Mouse (Mus musculus) megakaryocyte progenitor cell, adult 5-6 weeks (primary cell): Measurements from ENCODE around the gene Vmn1r54. TPM values are rescaled to one million over a fixed set of nuclear protein-coding genes. Genes with fewer than 3 reads are reported as not detected.
"Not testable (repeated sequence)": the region's sequence is repeated elsewhere in the genome, so short reads cannot be mapped to it uniquely, and the experiment has no call there.

Experiments used
- ATAC-seq: replicated peaks from 2 replicates; pipeline ENCODE4 v1.8.0; 2016; ENCODE audit warnings: mild to moderate bottlenecking, moderate TSS enrichment, inconsistent platforms; ENCODE audit not compliant: poor library complexity
- total RNA-seq, 2 experiments: library from RNA; stranded (forward) in 1 of 2; stranded (reverse) in 1 of 2; fragments of 157-497, 149-512 nt in 1 of 2; fragments of 200-1000 nt in 1 of 2; gene quantifications; 2 replicates each; pipeline versions ENCODE4 v1.2.3 to v1.2.4; 2015 to 2017

Gene Vmn1r54
- not detected in 2 replicates for total RNA-seq (2015)
- total RNA-seq (2017): not detected in 2 replicates

DNA sequence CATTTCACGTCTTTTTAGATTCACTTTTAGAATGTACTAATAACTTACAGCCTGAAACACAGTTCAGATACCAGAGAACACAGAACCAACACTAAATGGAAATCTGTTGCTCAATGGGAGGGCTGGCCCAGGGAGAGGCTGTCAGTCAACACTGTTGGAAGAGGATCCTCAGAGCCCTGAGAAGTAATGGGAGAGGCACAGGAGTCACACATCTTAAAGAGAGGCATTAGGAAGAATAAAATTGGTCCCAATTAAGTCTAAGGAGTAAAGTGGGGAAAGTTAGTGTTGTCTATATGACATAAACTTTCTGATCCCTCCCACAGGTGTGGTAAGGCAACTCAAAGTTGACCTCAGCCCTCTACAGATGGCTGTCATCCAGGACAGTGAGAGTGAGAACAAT, at the start of gene Vmn1r54:
Gene Vmn1r54, plus strand, starts transcription at position 301 of the 400 bp plus-strand sequence.
- ATAC-seq: no peak

DNA sequence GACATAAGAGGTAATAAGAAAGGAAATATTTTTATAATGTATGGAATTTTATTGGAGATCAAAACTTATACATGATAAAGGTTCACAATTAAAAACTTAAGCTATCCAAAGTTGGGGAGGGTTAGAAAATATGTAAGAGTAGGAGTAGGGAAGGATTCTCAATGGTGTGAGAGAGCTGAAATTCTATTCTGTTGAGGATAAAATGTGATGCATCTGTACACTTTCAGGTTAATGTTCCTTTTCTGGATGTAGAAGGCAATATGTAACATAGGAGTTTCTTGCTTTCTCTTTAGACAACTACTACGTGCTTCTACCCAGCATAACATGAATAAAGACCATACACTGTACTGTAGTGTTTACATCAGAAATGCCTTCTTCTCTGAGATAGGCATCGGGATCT, 43.6 kb upstream of the Vmn1r54 start, which contains the start of gene V1ra8:
Gene V1ra8, plus strand, starts transcription at position 301 of the 400 bp plus-strand sequence.
- not testable (repeated sequence) for ATAC-seq

DNA sequence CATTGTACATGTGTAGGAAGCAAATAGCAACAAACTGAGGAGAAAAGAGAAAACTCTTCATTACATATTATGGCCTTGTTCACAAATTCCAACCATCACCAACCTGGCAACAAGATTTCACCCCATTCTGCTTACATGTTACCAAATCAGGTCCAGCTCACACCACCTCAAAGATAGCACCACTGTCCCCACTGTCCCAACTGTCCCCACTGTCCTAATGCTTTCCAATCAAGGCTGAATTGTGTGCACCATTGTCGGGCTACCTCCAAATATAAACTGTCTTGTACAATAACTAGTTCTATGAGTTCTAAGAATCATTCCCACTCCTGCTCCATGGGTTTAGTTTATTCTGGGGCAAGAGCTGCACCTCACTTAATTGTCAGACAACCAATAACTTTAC, 21.8 kb upstream of the Vmn1r54 start, which contains the start of gene Vmn1r53:
Gene Vmn1r53, minus strand, starts transcription at position 101 of the 400 bp plus-strand sequence.
- no peak for ATAC-seq

DNA sequence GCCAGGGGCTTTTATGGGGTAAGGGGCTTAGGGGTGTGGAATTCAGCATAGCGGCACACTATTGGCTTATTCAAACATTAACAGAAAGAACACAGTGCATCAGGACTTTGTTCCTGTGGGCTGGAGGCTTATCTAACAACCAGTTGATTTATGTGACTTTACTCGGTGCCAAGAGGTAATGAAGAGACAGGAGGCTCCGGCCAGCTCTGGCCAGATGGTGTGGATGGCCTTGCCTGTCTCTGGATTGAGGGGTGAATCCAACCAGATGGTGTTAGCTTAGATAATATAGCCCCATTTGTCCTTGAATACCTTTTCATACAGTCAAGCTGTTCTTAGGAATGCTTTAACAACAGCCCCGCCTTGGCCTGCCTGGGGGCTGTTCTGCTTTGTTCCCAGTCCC, 14.0 kb upstream of the Vmn1r54 start:
- ATAC-seq: not testable (repeated sequence)

DNA sequence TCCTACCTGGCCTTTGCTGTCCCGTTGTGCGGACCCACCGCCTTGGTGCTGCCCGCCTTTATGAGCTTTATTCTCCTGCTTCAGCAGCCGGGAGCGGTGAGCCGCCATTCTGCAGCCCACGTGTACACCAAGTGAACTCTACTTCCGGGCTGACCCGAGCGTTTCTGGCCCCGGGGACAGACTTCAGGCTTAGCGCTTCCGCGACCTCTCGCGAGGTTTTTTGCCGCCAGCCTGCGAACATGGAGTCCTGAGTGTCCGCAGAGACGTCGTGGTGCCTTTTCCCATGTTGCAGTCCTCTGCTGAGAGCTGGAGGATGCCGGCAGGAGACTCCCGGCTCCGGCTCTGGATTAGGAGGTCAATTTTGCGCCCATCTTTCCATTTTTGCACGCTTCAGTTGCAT, 13.4 kb upstream of the Vmn1r54 start:
- no peak for ATAC-seq

DNA sequence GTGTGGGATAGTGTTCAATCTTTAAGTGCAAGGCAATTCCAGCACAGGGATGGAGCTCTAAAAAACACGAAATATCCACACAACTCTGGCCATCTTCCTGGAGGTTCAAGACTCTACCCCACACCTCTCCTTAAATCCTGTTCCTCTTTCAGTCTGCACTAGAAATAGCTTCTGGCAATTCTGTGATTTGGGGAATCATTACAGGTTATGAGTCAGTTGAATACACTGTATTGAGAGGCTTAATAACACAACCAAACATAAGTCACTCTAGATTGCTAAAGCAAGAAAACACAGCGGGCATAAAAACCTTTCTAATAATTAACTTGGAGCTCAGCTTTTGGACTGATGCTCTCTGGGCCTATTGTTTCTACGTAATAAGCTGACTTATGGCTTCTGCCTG, 2.1 kb upstream of the Vmn1r54 start:
- no peak for ATAC-seq

DNA sequence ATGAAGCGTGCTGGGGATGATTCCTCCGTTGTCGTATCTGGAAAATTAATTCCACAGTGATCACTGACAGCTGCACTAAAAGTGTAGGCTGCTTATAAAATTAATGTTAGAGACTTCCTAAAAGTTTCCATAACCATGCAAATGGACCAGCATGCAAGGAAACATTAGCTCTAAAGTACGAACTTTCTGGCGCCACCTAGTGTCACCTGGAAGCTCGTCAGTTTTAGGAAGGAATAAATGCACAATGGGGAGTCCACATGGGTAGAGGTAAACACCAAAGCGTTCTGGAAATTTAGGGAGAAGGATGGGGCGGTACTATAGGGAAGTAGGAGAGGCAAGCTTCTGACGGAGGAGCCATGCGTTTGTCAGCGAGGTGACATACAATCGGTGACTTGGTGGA, 42.2 kb downstream of the Vmn1r54 start:
- peak; percentile 60 for ATAC-seq

DNA sequence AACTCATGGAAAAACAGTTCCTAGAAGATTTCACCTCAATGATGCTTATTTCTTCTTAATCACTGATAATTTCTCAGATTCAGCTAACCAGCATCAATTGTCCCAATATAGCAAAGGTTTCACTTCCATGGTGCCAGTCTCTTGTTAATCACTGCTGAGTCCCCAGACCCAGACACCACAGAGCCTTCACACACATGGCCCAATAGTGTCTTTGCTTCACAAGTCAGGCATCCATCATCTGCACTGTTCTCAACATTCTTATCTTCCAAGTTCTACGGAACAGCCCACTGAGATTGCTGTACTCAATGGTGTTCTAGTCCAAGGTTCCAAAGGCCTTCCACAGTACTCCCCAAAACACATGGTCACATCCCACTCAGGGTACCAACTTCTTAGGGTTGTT, 54.8 kb downstream of the Vmn1r54 start, which contains the start of gene BC048671:
Gene BC048671, plus strand, starts transcription at position 301 of the 400 bp plus-strand sequence.
- no peak for ATAC-seq

DNA sequence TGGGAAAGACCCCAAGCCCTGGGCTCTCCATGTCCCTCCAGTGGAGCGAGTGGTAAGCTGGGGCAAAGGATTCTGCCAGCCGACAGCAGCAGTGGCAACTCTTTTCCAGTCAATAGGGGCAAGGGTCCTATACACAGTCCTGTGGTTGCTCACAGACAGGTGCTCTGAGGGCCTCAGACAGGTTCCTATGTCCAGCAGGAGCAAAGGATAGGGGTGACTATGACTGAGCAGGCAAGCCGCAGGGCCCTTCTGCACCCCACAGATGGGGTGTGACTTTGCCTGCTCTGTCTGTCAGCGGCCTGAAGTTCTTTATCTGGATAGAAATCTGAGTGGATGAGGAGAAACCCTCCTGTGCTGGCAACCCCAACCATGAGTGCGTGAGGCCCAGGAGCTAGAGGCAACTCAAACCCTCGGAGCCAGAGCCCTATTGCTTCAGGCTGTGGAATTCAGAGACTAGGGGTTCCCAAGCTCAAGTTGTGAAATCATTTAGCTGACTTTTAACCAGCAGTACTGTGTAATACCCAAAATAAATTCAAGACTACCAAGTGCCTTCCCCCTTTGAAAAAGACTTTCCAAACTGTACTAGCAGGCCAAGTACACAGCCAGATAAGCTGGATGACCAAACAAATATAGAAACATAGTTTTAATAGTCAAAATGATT, 60.3 kb downstream of the Vmn1r54 start:
- ATAC-seq: 0 out of 2 replicates have a peak, but pooled peaks have one; percentile 14

DNA sequence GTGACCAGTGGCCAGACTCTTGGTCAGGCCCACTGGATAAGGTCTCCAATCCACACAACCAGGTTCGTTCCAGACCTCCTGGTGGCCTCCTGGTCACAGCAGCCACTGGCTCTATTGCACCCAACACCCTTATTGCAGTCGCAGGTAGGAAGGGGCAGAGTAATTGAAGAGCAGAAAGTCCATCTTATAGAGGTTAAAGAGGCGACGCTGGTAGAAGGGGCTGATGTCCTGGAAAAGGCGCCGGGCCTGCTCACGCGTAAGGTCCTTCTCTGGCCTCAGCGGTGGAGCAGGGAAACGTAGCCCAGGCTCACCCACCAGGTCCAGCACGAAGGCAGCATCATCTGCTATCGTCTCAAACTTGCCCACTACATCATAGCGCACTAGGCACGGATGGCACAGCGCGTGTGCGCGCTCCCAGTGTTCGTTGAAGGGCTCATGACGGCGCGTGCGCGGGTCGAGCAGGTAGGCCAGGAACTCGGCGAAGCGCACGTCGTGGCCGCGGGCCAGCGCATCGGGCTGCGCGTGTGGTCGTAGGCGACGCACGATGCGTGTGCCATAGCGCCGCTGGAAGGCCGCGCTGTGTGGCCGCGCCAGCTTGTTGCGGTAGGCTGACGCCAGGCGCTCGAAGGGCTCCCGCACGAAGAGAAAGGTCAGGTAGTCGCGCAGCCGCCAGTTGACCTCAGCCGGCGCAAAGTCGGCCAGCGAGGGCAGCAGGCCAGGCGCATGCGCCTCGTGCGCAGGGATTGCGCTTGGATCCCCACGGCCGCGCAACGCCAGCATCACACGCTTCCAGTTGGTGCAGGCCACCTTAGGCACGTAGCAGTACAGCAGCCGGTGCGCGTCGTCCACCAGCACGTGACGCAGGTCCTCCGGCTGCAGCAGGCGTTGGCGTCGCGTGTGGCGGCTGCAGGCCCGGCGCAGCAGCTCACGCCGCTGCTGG, 63.0 kb downstream of the Vmn1r54 start:
- ATAC-seq: no peak

DNA sequence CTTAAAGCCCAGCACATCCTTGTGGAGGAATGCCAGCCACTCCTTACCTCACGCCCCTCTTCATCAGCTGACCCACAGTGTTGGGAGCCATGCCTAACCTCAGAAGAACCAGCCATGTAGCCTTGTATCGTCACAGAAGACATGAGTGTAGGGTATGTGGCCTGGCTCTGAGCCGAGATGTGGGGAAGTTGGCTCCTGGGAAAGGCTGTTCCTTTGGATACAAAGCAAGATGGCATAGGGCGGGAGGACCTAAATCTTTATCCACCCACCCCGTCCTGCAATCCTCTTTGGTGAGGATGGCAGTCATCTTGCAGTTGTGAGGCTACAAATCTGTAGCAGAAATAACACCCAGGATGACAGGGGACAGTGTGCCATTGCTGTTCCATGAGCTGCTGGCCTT, 69.9 kb downstream of the Vmn1r54 start:
- ATAC-seq: no peak

DNA sequence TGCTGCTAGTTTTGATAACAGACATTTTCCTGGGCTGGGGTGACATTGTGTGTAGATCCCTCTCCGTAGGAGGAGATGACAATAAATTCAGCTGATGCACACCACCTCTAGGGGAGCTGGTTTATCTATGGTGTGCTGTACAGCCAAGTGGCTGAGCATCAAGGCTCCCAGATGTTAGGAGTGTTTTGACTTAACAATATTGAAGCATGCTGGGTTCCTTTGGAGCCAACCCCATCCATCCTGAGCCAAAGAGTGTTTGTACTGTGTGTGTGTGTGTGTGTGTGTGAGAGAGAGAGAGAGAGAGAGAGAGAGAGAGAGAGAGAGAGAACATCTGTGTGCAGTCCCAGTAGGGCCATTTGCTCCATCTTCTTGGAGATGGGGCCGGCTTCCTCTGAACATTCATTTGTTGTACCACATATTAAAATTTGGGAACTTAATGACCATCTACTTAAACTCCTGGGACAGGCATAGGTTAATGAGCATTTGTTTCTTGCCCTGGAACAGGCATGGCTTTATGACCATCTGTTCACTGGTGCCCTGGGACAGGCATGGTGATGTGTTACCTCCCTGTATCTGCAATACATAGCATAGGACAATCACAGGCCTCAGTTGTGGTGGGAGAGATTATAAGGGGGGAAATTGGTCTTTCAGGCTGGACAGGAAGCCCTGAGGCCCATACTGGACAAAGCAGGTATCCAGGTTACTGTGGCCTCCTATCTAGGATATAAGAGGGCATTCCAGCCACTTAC, 71.6 kb downstream of the Vmn1r54 start:
- no peak for ATAC-seq

DNA sequence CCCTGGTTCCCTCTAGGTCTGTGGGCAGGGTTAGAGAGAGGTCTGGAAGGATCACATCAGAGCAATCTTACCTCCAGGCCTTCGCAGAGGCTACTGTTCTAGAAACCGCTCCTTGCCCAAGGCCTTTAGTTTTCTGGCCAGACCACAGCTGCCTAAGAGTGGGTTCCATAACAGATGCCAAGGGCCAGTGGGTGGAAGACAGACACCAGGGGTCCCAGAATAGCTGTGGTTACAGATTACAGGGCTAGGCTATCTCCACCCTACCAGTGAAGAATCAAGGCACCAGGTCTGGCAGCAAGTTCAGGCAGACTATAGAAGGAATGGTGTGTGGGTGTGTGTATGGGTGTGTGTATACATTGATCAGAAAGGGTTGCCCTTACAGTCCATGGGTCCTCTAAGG, 72.9 kb downstream of the Vmn1r54 start:
- ATAC-seq: no peak; the same call in 1 of the 2 replicates

DNA sequence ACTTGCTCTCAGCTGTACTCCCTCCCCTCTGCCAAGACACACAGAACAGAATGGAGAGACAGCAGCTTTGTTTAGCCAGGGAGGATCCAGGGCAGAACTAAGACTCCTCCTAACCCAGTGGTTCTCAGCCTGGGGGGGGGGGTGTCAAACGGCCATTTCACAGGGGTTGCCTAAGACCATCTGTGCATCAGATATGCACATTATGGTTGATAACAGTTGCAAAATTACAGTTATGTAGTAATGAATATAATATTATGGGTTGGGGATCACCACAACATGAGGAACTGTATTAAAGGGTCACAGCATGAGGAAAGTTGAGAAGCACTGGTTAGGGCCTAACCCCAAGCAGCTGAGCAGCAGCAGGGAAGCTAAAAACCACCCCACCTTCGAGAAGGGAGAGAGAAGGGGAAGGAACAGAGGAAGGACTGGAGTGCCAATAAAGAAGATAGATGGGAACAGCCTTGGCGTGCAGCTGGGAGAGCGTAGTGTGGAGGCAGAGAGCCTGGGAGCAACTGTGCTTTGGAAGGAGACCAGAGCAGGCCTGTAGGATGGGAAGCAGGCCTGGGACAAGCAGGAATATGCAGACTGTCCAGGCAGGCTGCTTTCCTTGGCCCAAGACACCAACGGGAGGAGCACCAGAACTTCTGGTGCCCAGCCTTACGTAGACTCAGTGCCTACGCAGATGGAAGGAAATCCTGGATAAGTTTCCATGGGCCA, 73.5 kb downstream of the Vmn1r54 start:
- ATAC-seq: peak; percentile 59

DNA sequence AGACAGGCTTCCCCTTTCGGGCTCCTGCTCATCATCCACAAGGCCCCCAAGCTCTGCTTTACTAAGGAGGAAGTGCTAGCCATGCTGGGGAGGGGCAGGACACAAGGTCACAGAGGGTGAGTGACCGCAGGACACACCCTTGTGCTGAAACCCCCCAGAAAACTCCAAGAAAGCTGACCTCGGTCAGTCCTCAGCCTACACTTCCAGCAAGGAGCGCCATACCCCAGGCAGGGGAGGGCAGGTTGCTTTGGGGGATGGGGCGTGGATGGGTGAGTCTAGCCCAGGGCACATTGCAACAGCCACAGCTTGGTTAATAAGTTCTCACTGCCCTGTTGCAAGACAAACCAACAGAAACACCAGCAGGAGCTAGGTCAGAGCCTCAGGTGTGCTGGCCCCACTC, 74.3 kb downstream of the Vmn1r54 start:
- ATAC-seq: peak; percentile 35

Other genes starting within 250 kb of the Vmn1r54 start
- not detected in 2 replicates for gene Vmn1r47, start 230.2 kb upstream of the Vmn1r54 start, total RNA-seq (2015)
- not detected in 2 replicates for gene Vmn1r47, start 230.2 kb upstream of the Vmn1r54 start, total RNA-seq (2017)
- not detected in 2 replicates for gene Vmn1r48, start 209.5 kb upstream of the Vmn1r54 start, total RNA-seq (2015)
- not detected in 2 replicates for gene Vmn1r48, start 209.5 kb upstream of the Vmn1r54 start, total RNA-seq (2017)
- gene Vmn1r49, start 167.8 kb upstream of the Vmn1r54 start, total RNA-seq (2015): not detected in 2 replicates
- not detected in 2 replicates for gene Vmn1r49, start 167.8 kb upstream of the Vmn1r54 start, total RNA-seq (2017)
- gene Vmn1r50, start 144.9 kb upstream of the Vmn1r54 start, total RNA-seq (2015): not detected in 2 replicates
- not detected in 2 replicates for gene Vmn1r50, start 144.9 kb upstream of the Vmn1r54 start, total RNA-seq (2017)
- gene Vmn1r51, start 123.7 kb upstream of the Vmn1r54 start, total RNA-seq (2015): not detected in 2 replicates
- gene Vmn1r51, start 123.7 kb upstream of the Vmn1r54 start, total RNA-seq (2017): not detected in 2 replicates
- not detected in 2 replicates for gene Vmn1r52, start 71.5 kb upstream of the Vmn1r54 start, total RNA-seq (2015)
- gene Vmn1r52, start 71.5 kb upstream of the Vmn1r54 start, total RNA-seq (2017): not detected in 2 replicates
- not detected in 2 replicates for gene V1ra8, start 43.5 kb upstream of the Vmn1r54 start, total RNA-seq (2015)
- gene V1ra8, start 43.5 kb upstream of the Vmn1r54 start, total RNA-seq (2017): not detected in 2 replicates
- not detected in 2 replicates for gene Vmn1r53, start 21.9 kb upstream of the Vmn1r54 start, total RNA-seq (2015)
- not detected in 2 replicates for gene Vmn1r53, start 21.9 kb upstream of the Vmn1r54 start, total RNA-seq (2017)
- gene BC048671, start 54.9 kb downstream of the Vmn1r54 start, total RNA-seq (2015): not detected in 2 replicates
- not detected in 2 replicates for gene BC048671, start 54.9 kb downstream of the Vmn1r54 start, total RNA-seq (2017)
- 17.3 and 20.7 TPM in 2 replicates for gene Chst13, start 78.9 kb downstream of the Vmn1r54 start, total RNA-seq (2015)
- 10.9 and 11.3 TPM in 2 replicates for gene Chst13, start 78.9 kb downstream of the Vmn1r54 start, total RNA-seq (2017)
- not detected in 2 replicates for gene Uroc1, start 87.0 kb downstream of the Vmn1r54 start, total RNA-seq (2015)
- not detected in 2 replicates for gene Uroc1, start 87.0 kb downstream of the Vmn1r54 start, total RNA-seq (2017)
- 11.1 and 11.8 TPM in 2 replicates for gene Zxdc, start 123.2 kb downstream of the Vmn1r54 start, total RNA-seq (2015)
- 8.7 and 9.6 TPM in 2 replicates for gene Zxdc, start 123.2 kb downstream of the Vmn1r54 start, total RNA-seq (2017)
- gene Cfap100, start 182.5 kb downstream of the Vmn1r54 start, total RNA-seq (2015): not detected in 2 replicates
- gene Cfap100, start 182.5 kb downstream of the Vmn1r54 start, total RNA-seq (2017): not detected in 2 replicates
- 0.22 TPM in 1 of 2 replicates, not detected in the other for gene Klf15, start 216.3 kb downstream of the Vmn1r54 start, total RNA-seq (2015)
- gene Klf15, start 216.3 kb downstream of the Vmn1r54 start, total RNA-seq (2017): not detected in 2 replicates
- 1.1 TPM in 2 replicates for gene Aldh1l1, start 240.1 kb downstream of the Vmn1r54 start, total RNA-seq (2015)
- 2.0 and 2.4 TPM in 2 replicates for gene Aldh1l1, start 240.1 kb downstream of the Vmn1r54 start, total RNA-seq (2017)